Mouse (Mus musculus) bone marrow macrophage, adult 2 months (primary cell): ENCODE measurements around the gene Fastkd1.

Source experiments
- CTCF ChIP-seq: IDR thresholded peaks from 2 replicates; pipeline ENCODE4 v1.5.1; 2012; ENCODE audit warnings: low read depth, mild to moderate bottlenecking, low read length, moderate library complexity
- POLR2A ChIP-seq: IDR thresholded peaks from 2 replicates; pipeline ENCODE4 v1.6.1; 2012; ENCODE audit warnings: mild to moderate bottlenecking, low read depth, low read length, borderline replicate concordance

- TF ChIP-seq POLR2A = no peak
- TF ChIP-seq CTCF = no peak
Observed at GRCm38 (mm10) chr2:69646726-69647490, 66.4 kb downstream of the Fastkd1 start, which contains the start of gene Bbs5.
